In genomic region chr11:61620762-61621161, GRCm38 (mm10) we compare ENCODE assay signal across 8 mouse cellular contexts. TPM values are rescaled to one million over a fixed set of nuclear protein-coding genes. Genes with fewer than 3 reads are reported as not detected.
A peak's percentile ranks its signal among the peaks of the same experiment; 100 is the strongest.
DNase-seq lines count a peak whose midpoint lies in the region; ATAC-seq and TF ChIP-seq lines count a peak whose summit lies in the region.

No protein-coding gene starts in this region.

- H3K4me1 ChIP-seq in heart, postnatal 0 days (ENCODE audit: control insufficient read depth, insufficient read depth), result peaks cover 13% of the 10 kb centered on the region
- peaks cover 5% of the 10 kb centered on the region for H3K4me1 ChIP-seq in cortical plate, adult 2 months (ENCODE audit: control insufficient read depth, insufficient read depth, low read length)
- H3K4me1 ChIP-seq in hindbrain, embryonic 14.5 days (replicated peaks; ENCODE audit: control insufficient read depth, insufficient read depth, low read length), result no peaks in the 10 kb centered on the region
- H3K4me1 ChIP-seq in midbrain, embryonic 15.5 days, result peaks cover 14% of the 10 kb centered on the region

- no peak for DNase-seq in heart, postnatal 0 days (ENCODE audit: low spot score)
- DNase-seq in heart, postnatal 4 days, result no peak
- no peak for DNase-seq in hindbrain, embryonic 14.5 days (ENCODE audit: low spot score)
- no peak for DNase-seq in adrenal gland, postnatal 14 days
- no peak for DNase-seq in thymus, postnatal 0 days (ENCODE audit: low spot score)

- TF ChIP-seq EP300 in heart, postnatal 0 days (IDR thresholded peaks at IDR 0.05; ENCODE audit: low read depth), result no peak

- no peaks in the 10 kb centered on the region for H3K27me3 ChIP-seq in heart, postnatal 0 days (ENCODE audit: control insufficient read depth, insufficient read depth, low read length)
- no peaks in the 10 kb centered on the region for H3K27me3 ChIP-seq in hindbrain, embryonic 14.5 days (ENCODE audit: control insufficient read depth, insufficient read depth, low read length)
- H3K27me3 ChIP-seq in midbrain, embryonic 15.5 days (replicated peaks), result no peaks in the 10 kb centered on the region

- H3K4me2 ChIP-seq in heart, postnatal 0 days (ENCODE audit: low read depth, low read length), result peak overlapping the region; percentile 81
- H3K4me2 ChIP-seq in hindbrain, embryonic 14.5 days (replicated peaks), result peak overlapping the region; percentile 71
- peak overlapping the region; percentile 71 for H3K4me2 ChIP-seq in midbrain, embryonic 15.5 days

- no peak for ATAC-seq in heart, postnatal 0 days (ENCODE audit: insufficient read depth, low read depth)
- no peak for ATAC-seq in hindbrain, embryonic 14.5 days (ENCODE audit: low FRiP score)
- ATAC-seq in midbrain, embryonic 15.5 days (replicated peaks), result no peak
- ATAC-seq in activated CD4-positive, CD25-positive, alpha-beta regulatory T cell, adult 4 months, result no peak

- 0 out of 2 replicates have a peak overlapping the region, but pooled peaks have one; percentile 13 for H3K9ac ChIP-seq in heart, postnatal 0 days (replicated peaks; ENCODE audit: low read depth, low read length)
- no peak overlapping the region for H3K9ac ChIP-seq in hindbrain, embryonic 14.5 days
- H3K9ac ChIP-seq in midbrain, embryonic 15.5 days, result no peak overlapping the region

- H3K36me3 ChIP-seq in heart, postnatal 0 days (replicated peaks; ENCODE audit: control insufficient read depth, insufficient read depth, low read length), result no peaks in the 10 kb centered on the region
- H3K36me3 ChIP-seq in hindbrain, embryonic 14.5 days (replicated peaks; ENCODE audit: control insufficient read depth, insufficient read depth), result no peaks in the 10 kb centered on the region
- no peaks in the 10 kb centered on the region for H3K36me3 ChIP-seq in midbrain, embryonic 15.5 days (replicated peaks)

- peaks cover 4% of the 10 kb centered on the region; the same call in 1 of the 2 replicates for H3K9me3 ChIP-seq in heart, postnatal 0 days (replicated peaks; ENCODE audit: control insufficient read depth, low read length)
- H3K9me3 ChIP-seq in hindbrain, embryonic 14.5 days (ENCODE audit: control insufficient read depth, low read length), result no peaks in the 10 kb centered on the region
- no peaks in the 10 kb centered on the region for H3K9me3 ChIP-seq in midbrain, embryonic 15.5 days

- no peak for TF ChIP-seq POLR2A in cortical plate, adult 2 months (IDR thresholded peaks at IDR 0.05; ENCODE audit: extremely low read depth, insufficient read depth, low read length)

- peak overlapping the region; percentile 82; the same call in 1 of the 2 replicates for H3K27ac ChIP-seq in heart, postnatal 0 days (ENCODE audit: low read depth)
- no peak overlapping the region for H3K27ac ChIP-seq in cortical plate, adult 2 months (ENCODE audit: insufficient read depth, low read length)
- no peak overlapping the region for H3K27ac ChIP-seq in hindbrain, embryonic 14.5 days
- H3K27ac ChIP-seq in midbrain, embryonic 15.5 days, result no peak overlapping the region

- no peak for TF ChIP-seq CTCF in heart, postnatal 0 days (IDR thresholded peaks at IDR 0.05; ENCODE audit: low read depth)
- no peak for TF ChIP-seq CTCF in cortical plate, adult 2 months (IDR thresholded peaks at IDR 0.05; ENCODE audit: extremely low read depth, insufficient read depth, low read length)

- WGBS in heart, postnatal 0 days, result 68% methylated on average over 8 of the region's 8 CpGs
- WGBS in hindbrain, embryonic 14.5 days, result 62% methylated on average over 8 of the region's 8 CpGs
- 59% methylated on average over 8 of the region's 8 CpGs for WGBS in midbrain, embryonic 15.5 days

- peak overlapping the region; percentile 45 for H3K4me3 ChIP-seq in heart, postnatal 0 days (ENCODE audit: low read depth, low read length)
- peak overlapping the region; percentile 25 for H3K4me3 ChIP-seq in cortical plate, adult 2 months (ENCODE audit: insufficient read depth, low read length)
- H3K4me3 ChIP-seq in hindbrain, embryonic 14.5 days (replicated peaks; ENCODE audit: low read length), result peak overlapping the region; percentile 32; the same call in 1 of the 2 replicates
- peak overlapping the region; percentile 40 for H3K4me3 ChIP-seq in midbrain, embryonic 15.5 days

RNA-seq across cellular contexts. Expression of gene Grap, which starts 32.3 kb away (rescaled TPM):
- 4.3 and 10.1 TPM in 2 replicates for total RNA-seq in heart, postnatal 0 days (2014; rRNA removed; ENCODE audit: low replicate concordance)
- polyA plus RNA-seq in heart, postnatal 0 days (2015; fragmentation: Nextera tagmentation; extraction: Ambion mirVana), result 10.3 and 11.0 TPM in 2 replicates
- total RNA-seq in heart, postnatal 4 days (2021), result 10 to 100 TPM in 1 of 2 experiments, 1 to 10 TPM in 1; 8.8 to 10.4 TPM
- 6.2 and 6.9 TPM in 2 replicates for polyA plus RNA-seq in cortical plate, adult 2 months (2012; rRNA removed)
- polyA plus RNA-seq in hindbrain, embryonic 14.5 days (2014; fragmentation: Nextera tagmentation; extraction: Ambion mirVana), result 8.1 and 10.1 TPM in 2 replicates
- 11.7 and 12.7 TPM in 2 replicates for polyA plus RNA-seq in midbrain, embryonic 15.5 days (2015; fragmentation: Nextera tagmentation; extraction: Ambion mirVana)
- total RNA-seq in adrenal gland, postnatal 14 days (2021), result 12.3 and 27.0 TPM in 2 replicates
- 100 to 1,000 TPM; 171 to 177 TPM for polyA plus RNA-seq in activated CD4-positive, CD25-positive, alpha-beta regulatory T cell, adult 4 months (2017; shearing (Covaris generic))
- polyA plus RNA-seq in thymus, postnatal 0 days (2015; fragmentation: Nextera tagmentation; extraction: Ambion mirVana), result 59.0 and 88.7 TPM in 2 replicates

RNA-seq across cellular contexts. Expression of gene Epn2, which starts 41.3 kb away (rescaled TPM):
- total RNA-seq in heart, postnatal 0 days (2014; rRNA removed; ENCODE audit: low replicate concordance), result 21.3 and 43.9 TPM in 2 replicates
- polyA plus RNA-seq in heart, postnatal 0 days (2015; fragmentation: Nextera tagmentation; extraction: Ambion mirVana), result 16.3 and 19.3 TPM in 2 replicates
- total RNA-seq in heart, postnatal 4 days (2021), result 10 to 100 TPM; 33.6 to 34.7 TPM
- polyA plus RNA-seq in cortical plate, adult 2 months (2012; rRNA removed), result 107 and 108 TPM in 2 replicates
- 65.6 and 80.9 TPM in 2 replicates for polyA plus RNA-seq in hindbrain, embryonic 14.5 days (2014; fragmentation: Nextera tagmentation; extraction: Ambion mirVana)
- polyA plus RNA-seq in midbrain, embryonic 15.5 days (2015; fragmentation: Nextera tagmentation; extraction: Ambion mirVana), result 76.2 and 78.3 TPM in 2 replicates
- total RNA-seq in adrenal gland, postnatal 14 days (2021), result 35.2 and 38.7 TPM in 2 replicates
- under 1 TPM; 0.33 to 0.40 TPM for polyA plus RNA-seq in activated CD4-positive, CD25-positive, alpha-beta regulatory T cell, adult 4 months (2017; shearing (Covaris generic))
- polyA plus RNA-seq in thymus, postnatal 0 days (2015; fragmentation: Nextera tagmentation; extraction: Ambion mirVana), result 4.6 and 5.1 TPM in 2 replicates
